Mouse (Mus musculus): ENCODE results near the gene Sec14l1. TPM values are rescaled to one million over a fixed set of nuclear protein-coding genes. Genes with fewer than 3 reads are reported as not detected.

Gene Sec14l1
- 56.2 TPM for polyA plus RNA-seq (2014; fragmentation: Illumina TruSeq; extraction: RNeasy Lipid Tissue Mini Kit (QIAGEN cat#74804); ENCODE audit: insufficient read depth, low read depth, low replicate concordance)

GRCm38 (mm10) chr11:117114592-117115345 lies at the start of gene Sec14l1:
Gene Sec14l1 (plus strand): TSS chr11:117115168.

GRCm38 (mm10) chr11:117199282-117200175 lies 84.6 kb downstream of the Sec14l1 start, which contains the start of gene Sept9:
Gene Sept9 (plus strand): TSS chr11:117199661.

Other genes with a start within 250 kb of the Sec14l1 start
- not detected for gene Mgat5b, start 196.3 kb upstream of the Sec14l1 start, polyA plus RNA-seq (2014; fragmentation: Illumina TruSeq; extraction: RNeasy Lipid Tissue Mini Kit (QIAGEN cat#74804); ENCODE audit: insufficient read depth, low read depth, low replicate concordance)
- 39.3 TPM for gene Sept9, start 84.5 kb downstream of the Sec14l1 start, polyA plus RNA-seq (2014; fragmentation: Illumina TruSeq; extraction: RNeasy Lipid Tissue Mini Kit (QIAGEN cat#74804); ENCODE audit: insufficient read depth, low read depth, low replicate concordance)